Mouse (Mus musculus) intestine, embryonic 16.5 days (tissue): ENCODE results near the gene Ggt7. TPM values are rescaled to one million over a fixed set of nuclear protein-coding genes. Genes with fewer than 3 reads are reported as not detected.

ENCODE experiments used
- polyA plus RNA-seq: library from polyadenylated mRNA; unstranded; fragments of >200 nt; fragmentation: Nextera tagmentation; extraction: Ambion mirVana; gene quantifications from 2 replicates; pipeline ENCODE4 v1.2.1, GENCODE M21; 2015

Gene Ggt7
- polyA plus RNA-seq, 1 experiment from 2014 or later: 4.2 TPM

Other genes with a start within 250 kb of the Ggt7 start
- gene Map1lc3a, start 241.9 kb downstream of the Ggt7 start, polyA plus RNA-seq: 131 and 136 TPM in 2 replicates
- gene Pigu, start 160.8 kb downstream of the Ggt7 start, polyA plus RNA-seq: 61.3 and 61.5 TPM in 2 replicates
- 21.2 and 25.1 TPM in 2 replicates for gene Trp53inp2, start 137.2 kb downstream of the Ggt7 start, polyA plus RNA-seq
- gene Ncoa6, start 44.3 kb downstream of the Ggt7 start, polyA plus RNA-seq: 11.5 and 13.0 TPM in 2 replicates
- 25.8 and 29.8 TPM in 2 replicates for gene Acss2, start 289 bp downstream of the Ggt7 start, polyA plus RNA-seq
- gene Gss, start 74.6 kb upstream of the Ggt7 start, polyA plus RNA-seq: 143 and 158 TPM in 2 replicates
- gene Myh7b, start 93.0 kb upstream of the Ggt7 start, polyA plus RNA-seq: 0.77 and 1.3 TPM in 2 replicates
- gene Trpc4ap, start 174.1 kb upstream of the Ggt7 start, polyA plus RNA-seq: 99.3 and 103 TPM in 2 replicates
- gene Edem2, start 211.2 kb upstream of the Ggt7 start, polyA plus RNA-seq: 85.7 and 94.6 TPM in 2 replicates
- gene Gm17581, start 217.6 kb upstream of the Ggt7 start, polyA plus RNA-seq: not detected in 2 replicates
- 20.4 and 20.8 TPM in 2 replicates for gene Procr, start 232.9 kb upstream of the Ggt7 start, polyA plus RNA-seq